Mouse (Mus musculus) fat pad, adult 2 months (tissue): Measurements from ENCODE around the gene Ptch2.

ENCODE experiments used
- DNase-seq: peaks from one replicate; pipeline ENCODE4 v3.0.0-alpha.2; 2011; ENCODE audit warnings: low read depth, low spot score; ENCODE audit errors: extremely low read depth

Gene Ptch2

DNA sequence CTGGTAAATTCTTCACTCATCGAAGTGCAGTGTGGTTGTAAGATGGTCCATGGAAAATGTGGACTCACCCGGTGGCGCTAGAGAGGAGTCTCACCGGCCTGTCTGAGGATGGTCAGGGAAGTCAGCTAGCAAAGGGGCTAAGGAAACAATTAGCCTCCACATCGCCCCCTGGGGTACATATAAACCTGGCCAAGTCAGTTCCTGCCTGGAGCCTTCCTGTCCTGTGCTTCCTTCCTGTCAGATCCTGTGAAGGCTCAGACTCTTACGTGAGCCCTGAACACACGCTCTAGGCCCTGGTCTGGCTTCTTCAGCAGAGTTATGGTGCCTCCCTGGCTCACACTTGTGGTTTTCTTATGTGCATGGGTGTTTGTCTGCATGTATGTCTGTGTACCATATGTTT is 5.3 kb downstream of the Ptch2 start:
- DNase-seq, result no peak

DNA sequence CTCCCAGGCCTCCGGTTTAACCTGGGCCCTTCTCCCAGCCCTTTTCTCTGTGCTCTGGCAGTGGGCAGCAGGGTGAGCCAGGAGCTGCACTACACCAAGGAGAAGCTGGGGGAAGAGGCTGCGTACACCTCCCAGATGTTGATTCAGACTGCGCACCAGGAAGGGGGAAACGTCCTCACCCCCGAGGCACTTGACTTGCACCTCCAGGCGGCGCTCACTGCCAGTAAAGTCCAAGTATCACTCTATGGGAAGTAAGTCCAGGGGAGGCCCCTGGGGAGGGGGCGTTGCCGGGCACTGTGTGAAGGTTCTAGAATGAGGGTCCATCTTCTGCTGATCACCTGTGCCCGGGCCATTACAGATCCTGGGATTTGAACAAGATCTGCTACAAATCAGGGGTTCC is 8.8 kb downstream of the Ptch2 start:
- DNase-seq, result no peak

DNA sequence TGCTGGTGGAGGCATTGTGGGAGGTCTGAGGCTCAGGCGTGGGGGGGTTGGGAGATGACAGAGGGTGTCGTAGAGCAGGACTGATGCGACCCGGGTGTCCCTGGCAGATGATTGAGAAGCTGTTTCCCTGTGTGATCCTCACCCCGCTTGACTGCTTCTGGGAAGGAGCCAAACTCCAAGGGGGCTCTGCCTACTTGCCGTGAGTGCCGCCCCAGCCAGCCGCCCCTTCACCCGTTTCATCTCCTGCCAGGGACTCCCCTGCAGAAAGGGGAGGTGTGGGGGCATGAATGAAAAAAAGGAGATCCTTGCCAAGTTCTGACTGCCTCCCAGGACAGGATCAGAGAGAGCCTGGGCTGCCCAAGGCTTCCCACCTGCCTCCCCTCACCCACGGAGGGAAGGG is 9.3 kb downstream of the Ptch2 start:
- DNase-seq, result no peak

- no peak for DNase-seq
Observed at GRCm38 (mm10) chr4:117107813-117108523, 12.1 kb downstream of the Ptch2 start.

DNA sequence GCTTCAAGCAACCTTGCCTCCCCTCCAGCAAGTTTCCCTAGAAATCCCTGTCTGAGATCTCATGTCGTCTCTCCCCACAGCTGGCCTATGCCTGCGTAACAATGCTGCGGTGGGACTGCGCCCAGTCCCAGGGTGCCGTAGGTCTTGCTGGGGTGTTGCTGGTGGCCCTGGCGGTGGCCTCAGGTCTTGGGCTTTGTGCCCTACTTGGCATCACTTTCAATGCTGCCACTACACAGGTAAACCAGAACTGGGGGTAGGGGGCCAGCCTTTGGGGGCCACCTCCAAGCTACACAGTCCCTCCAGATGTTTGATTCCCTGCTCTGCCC is 12.6 kb downstream of the Ptch2 start:
- DNase-seq, result no peak

GRCm38 (mm10) chr4:117109330-117109729 is 13.5 kb downstream of the Ptch2 start:
- no peak for DNase-seq

GRCm38 (mm10) chr4:117110249-117110648 is 14.4 kb downstream of the Ptch2 start:
- no peak for DNase-seq

GRCm38 (mm10) chr4:117110985-117111384 is 15.1 kb downstream of the Ptch2 start:
- no peak for DNase-seq

DNA sequence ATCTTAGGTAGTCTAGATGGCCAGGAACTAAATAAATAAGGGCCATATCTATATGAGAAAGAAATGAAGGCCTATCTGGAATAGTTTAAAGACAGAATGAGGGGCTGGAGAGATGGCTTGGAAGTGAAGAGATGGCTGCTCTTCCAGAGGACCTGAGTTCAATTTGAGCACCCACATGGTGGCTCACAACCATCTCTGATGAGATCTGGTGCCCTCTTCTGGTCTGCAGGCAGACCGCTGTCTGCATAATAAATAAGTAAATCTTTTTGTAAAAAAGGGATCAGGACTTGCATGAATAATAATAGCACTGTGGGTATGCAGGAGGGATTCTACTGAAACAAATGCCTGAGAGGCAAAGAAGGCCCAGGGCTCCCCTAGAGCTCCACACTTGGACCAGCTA is 17.4 kb downstream of the Ptch2 start:
- no peak for DNase-seq

GRCm38 (mm10) chr4:117115592-117115991 is 19.7 kb downstream of the Ptch2 start:
- no peak for DNase-seq

DNA sequence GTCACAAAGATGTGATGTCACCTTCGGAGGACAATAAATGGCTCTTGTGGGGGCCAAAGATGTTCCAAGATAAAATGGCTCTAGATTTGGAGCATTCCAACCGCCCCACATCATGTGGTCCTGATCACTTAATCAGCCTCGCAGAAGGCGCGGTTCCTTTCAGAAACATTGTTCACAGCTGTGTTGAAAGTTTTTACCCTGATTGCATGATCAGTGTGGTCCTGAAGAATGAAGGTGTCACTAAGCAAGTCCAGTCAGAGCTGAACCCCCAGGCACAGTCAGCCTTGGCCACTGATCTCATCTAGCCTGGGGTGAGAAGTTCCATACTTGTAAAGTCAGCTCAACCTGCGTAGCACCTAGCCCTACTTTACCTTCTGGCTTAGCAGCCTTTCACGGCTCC is 22.1 kb downstream of the Ptch2 start:
- DNase-seq, result peak; percentile 54

GRCm38 (mm10) chr4:117119636-117120035 is 23.8 kb downstream of the Ptch2 start:
- DNase-seq, result no peak

DNA sequence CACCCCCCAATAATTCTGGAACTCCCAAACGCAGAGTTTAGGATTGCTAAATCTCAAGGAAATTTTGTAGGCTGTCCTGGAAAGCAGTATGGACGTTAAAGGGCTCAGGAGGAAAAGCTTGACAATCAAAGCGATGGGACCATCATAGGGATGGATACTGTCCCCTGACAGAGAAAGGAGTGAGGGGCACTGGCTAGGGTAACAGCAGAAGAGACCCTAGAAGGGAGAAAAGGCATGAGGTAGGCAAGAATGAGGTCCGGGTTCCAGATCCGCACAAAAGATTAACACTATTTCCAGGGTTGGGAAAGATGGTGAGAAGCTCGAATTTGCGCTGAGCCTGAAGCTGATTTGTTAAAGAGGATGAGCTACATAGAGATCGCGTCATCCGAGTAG is 24.2 kb downstream of the Ptch2 start:
- DNase-seq, result no peak

- DNase-seq, result peak; percentile 94
Observed at GRCm38 (mm10) chr4:117120445-117121414, 24.9 kb downstream of the Ptch2 start.

DNA sequence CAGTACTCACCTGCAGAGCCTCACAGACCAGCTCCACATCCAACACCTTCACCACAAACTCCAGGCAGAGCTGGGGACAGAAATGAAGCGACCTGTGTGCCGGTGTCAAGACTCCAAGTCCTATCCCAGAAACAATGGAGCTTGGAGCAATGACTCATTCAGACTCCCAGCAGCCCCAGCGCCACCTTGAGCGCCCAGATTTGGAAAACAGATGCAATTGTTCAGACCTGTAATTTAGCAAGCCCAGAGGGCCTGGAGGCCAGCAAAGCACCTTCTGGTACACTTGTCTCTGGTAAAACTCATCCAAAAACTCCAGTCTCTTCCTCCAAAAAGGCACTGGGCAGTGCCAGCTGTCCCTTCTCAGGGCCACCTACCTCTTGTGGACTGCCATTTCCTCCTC is 26.3 kb downstream of the Ptch2 start:
- DNase-seq, result no peak

DNA sequence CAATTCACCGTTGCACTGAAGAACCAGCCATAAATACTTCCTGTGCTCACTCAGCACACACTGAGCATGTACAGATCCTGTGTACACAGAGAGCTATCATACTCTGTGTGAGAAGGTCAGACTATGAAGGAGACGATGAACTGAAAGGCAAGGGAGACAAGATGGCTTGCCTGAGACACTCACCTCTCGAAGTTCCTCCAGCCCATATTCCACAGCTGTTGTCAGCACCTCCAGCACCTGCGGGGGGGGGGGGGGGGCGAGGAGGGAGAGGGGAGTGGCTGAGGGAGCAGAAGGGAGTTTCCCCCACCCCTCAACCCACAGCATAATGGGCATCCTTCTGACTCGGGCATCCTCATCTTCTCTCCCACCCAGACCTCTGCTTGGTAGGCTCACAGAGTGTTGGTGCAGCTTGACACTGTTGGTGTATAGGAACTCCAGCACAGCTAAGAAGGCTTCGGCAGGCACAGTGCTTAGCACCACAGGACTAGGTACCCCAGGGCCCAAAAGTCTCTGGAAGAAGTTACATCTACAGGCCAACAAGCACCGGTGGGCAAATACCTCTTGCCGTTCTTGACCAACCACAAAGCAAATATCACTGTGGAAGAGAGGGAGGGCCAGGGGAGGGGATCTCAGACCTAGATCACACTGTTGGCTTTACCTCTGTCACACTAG is 27.8 kb downstream of the Ptch2 start:
- no peak for DNase-seq

- DNase-seq, result no peak
Observed at GRCm38 (mm10) chr4:117124218-117124517, 28.3 kb downstream of the Ptch2 start.

DNA sequence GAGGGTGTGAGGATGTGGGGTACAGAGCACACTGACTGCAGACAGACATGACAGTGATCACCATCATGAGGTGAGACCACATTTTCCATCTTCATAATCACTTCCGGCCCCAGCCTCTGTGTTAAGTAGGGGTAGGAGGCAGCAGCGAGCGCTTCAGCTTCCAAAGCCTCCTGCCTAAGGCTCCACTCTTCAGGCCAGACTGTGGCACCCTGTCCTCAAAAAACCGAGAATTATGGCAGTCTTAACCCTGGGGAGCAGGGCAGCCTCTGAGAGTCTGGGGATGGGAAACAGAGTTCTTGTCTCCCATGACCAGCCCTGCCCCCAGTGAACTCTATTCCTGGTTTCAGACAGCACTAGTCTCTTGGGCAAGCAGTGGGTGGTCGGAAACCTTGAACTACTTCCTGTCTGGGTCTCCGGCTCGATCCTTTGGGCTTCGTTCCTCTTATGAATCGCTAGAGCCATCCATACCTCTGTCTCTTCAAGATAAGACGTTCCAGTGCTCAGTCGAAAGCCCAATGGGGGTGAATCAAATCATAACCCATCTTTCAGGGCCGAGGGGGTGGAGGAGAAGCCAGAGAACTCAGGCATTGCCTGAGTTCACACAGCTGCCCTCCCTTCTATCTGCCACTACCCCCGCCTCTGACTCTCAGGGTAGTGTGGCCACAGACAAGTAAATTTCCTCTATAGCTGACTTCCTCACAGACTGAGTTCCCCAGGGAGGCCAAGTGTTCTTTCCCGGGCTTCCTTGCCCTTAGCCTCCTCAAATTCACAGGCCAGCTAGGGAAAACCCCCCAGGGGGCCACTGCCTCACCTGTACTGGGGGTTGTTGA is 28.9 kb downstream of the Ptch2 start:
- DNase-seq, result no peak

DNA sequence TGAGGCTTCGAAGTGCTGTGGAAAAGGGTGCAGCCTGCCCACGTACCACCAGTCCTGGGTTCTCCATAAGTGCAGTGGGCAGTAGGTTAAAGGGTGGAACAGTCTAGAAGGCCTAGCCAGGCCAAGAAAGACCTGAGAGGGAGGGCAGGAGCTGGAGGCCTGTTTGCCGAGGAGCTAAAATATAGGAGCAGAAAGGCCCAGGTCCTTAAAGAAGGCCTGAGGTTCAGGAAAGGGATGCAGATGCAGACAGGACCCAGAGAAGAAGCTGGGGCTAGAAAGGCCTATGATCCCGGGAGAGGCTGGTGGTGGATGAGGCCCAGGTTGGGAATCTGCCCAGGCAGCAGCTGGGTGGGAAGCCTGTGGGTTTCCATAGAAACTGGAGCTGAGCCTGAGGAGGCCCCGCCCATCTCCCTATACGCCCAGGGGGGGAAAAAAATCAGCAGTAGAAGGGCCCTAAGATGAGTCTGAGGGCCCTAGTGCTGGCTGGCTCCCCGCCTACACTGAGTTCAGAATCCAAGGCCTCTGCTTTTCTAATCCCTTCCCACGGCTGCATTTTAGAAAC is 29.6 kb downstream of the Ptch2 start, which contains the start of gene Btbd19:
Btbd19 (minus strand) TSS at position 378 of the 562 bp plus-strand sequence.
- no peak for DNase-seq

- DNase-seq, result no peak
Observed at GRCm38 (mm10) chr4:117125910-117126674, 30.2 kb downstream of the Ptch2 start.
